Mouse (Mus musculus): ENCODE results near the gene Cdkn2aipnl.

Cdkn2aipnl gene

DNA sequence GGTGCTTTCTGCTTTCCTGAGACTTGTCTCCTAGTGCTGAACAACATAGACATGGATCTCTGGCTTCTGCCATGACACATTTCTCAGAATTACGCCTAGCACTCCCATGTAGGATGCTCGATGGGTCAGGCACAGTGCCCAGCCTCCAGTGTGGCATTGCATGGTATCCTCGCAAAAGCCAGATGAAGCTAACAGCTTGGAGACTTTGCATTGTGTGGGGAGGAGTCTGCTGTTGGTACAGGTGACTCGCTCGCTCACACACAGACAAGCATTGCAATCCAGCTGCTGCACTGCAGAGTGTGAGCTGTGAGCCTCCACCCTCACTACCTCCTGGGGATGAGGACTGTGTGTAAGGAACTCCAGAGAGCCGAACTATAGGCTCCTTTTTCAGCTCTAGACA, 21.3 kb upstream of the Cdkn2aipnl start:
- no peak for DNase-seq (ENCODE audit: low spot score in 2 of 2)

DNA sequence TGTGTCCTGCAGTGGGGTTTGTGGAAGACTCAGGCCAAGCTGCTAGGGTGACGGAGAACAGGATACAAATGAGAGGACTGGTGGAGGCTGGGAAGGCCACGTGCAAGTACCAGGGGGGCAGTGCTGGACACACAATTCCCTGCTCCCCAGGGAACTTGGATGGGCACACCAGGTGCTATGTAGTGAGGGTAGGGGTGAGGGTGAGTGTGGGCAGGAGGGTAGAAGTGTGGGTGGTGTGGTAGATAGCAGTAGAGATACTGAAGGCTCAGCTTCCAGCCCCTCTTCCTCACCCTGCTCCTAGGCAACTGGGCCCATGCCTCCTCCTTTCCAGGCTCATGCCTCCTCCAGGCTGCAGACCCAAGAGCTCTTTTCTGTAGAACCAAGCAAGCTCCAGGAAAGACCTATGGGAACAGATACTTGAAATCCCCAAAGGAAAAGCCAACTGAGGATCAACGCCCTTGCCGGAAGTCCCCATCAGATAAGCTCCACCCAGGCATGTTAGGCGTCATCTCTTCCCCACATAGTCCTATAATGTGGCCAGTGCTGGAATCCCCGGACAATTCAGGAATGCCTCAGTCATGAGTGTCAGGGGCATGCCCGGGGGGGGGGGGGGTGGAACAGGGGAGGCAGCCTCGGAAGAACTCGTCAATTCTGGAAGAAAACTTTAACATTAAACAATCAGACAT, 18.2 kb upstream of the Cdkn2aipnl start:
- no peak for DNase-seq (ENCODE audit: low spot score in 2 of 2)

DNA sequence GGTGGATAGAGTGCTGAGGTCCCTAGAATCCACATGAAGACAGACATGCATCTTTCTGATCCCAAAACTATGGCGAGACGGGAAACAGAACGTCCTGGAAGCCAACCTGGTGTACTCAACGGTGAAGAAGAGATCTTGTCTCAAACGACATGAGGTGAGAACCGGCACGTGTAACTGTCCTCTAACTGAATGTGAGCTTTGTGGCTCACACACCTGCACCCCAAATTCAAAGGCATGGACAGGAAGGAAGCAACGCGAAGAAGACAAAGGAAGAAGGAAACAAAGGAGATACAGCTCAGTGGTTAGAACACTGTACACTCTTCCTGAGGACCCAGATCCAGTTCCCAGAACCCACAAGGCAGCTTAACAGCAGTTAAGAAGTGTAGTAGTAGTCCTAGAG, 17.5 kb upstream of the Cdkn2aipnl start:
- no peak for DNase-seq (ENCODE audit: low spot score in 2 of 2)

GRCm38 (mm10) chr11:51951861-51952420, 15.5 kb upstream of the Cdkn2aipnl start:
- DNase-seq (ENCODE audit: low spot score in 2 of 2), result no peak

GRCm38 (mm10) chr11:51956112-51956511, 11.3 kb upstream of the Cdkn2aipnl start:
- DNase-seq (ENCODE audit: low spot score in 2 of 2), result no peak

DNA sequence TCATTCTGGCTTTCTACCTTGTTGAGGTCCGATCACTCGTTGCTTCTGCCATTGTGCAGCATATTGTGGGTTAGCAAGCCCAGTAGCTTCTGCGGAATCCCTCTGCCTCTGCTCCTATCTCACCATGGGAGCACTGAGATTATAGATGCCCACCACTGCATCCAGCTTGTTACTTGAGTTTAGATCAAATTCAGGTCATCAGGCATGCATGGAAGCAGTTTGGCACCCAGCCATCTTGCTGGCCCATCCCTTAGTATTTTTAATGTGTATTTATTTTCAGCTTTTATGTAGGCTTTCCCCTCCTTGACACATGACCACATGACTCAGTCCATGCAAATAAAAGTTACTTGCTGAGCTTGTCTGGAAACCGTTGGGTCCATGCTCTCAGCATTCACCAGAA, 9.7 kb upstream of the Cdkn2aipnl start:
- no peak for DNase-seq (ENCODE audit: low spot score in 2 of 2)

GRCm38 (mm10) chr11:51959511-51959910, 8.0 kb upstream of the Cdkn2aipnl start:
- no peak for DNase-seq (ENCODE audit: low spot score in 2 of 2)

DNA sequence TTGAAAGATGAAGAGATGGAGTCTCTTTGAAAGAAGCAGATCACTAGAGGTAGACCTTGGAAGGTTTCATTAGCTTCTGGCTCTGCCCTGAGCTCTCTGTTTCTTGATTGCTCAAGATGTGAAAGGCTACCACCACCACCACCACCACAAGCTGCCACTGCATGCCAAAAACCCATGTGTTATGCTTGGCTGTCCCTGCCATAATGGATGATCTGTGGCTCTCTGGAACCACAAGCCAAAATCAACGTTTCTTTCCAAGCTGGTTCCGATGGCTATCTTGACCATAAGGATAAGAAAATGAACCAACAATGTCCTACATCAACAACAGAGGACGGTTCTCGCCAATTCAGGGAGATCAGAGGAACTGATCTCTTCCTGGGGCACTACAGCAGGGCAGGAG, 7.4 kb upstream of the Cdkn2aipnl start:
- DNase-seq (ENCODE audit: low spot score in 2 of 2), result no peak

GRCm38 (mm10) chr11:51960967-51961471, 6.4 kb upstream of the Cdkn2aipnl start:
- peak; percentile 19 to 38 for DNase-seq (ENCODE audit: low spot score in 2 of 2)

DNA sequence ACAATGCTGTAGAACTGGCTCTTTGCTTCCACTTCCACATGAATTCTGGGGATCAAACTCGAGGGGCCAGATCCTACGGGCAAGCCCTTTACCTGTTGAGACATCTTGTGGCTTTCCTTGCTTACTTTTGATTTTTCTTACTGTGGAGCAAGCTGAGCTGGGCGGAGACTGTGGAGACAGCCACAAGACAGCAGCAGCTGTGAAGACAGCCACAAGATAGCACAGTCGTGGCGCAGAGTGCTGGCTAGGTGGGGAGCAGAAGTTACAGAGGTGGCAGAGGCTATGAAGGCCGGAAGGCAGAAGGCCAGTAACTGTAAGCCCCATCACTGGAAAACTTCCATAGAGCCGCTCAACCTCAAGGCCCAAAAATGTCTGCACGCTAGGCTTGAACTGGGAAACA, 5.7 kb upstream of the Cdkn2aipnl start:
- no peak for DNase-seq (ENCODE audit: low spot score in 2 of 2)

- no peak for DNase-seq (ENCODE audit: low spot score in 2 of 2)
Measured at GRCm38 (mm10) chr11:51962277-51962676, 5.2 kb upstream of the Cdkn2aipnl start.

DNA sequence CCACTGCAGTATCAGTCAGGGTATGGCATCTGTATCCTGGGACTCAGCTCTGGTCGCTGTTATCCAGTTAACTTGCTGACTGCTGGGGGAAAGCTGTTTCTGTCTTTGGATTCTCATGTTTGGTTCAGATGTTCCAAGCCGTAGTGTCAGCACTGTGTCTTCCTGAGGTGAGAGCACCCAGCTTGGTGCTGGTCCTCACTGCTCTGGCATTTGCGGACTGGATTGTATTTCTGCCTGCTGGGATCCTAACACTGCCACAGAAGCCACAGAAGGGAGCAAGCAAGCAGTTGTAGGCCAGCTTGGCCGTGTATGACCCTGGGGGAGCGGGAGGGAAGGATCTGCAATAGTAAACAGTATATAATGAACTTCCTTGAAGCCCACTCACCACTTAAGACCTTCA, 810 bp upstream of the Cdkn2aipnl start:
- DNase-seq (ENCODE audit: low spot score in 2 of 2), result no peak

- DNase-seq (ENCODE audit: low spot score in 2 of 2), result no peak
Measured at GRCm38 (mm10) chr11:51968896-51969295, 1.4 kb downstream of the Cdkn2aipnl start.

DNA sequence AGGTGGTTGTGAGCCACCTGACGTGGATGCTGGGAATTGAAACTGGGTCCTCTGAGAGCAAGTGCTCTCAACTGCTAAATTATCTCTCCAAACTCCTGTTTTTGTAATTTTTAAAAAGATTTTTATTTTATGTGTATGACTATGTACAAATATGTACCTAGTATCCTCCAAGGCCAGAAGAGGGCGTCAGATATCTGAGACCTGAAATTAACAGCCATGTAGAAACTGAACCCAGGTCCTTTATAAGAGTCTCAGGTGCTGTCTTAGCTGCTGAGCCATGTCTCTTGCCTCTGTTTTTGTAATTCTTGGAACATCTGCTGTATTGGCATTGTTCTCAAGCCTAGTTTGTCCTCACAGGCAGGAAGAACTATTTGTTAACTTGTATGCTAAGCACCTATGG, 2.0 kb downstream of the Cdkn2aipnl start:
- no peak for DNase-seq (ENCODE audit: low spot score in 2 of 2)

GRCm38 (mm10) chr11:51971644-51972043, 4.2 kb downstream of the Cdkn2aipnl start:
- DNase-seq (ENCODE audit: low spot score in 2 of 2), result no peak

GRCm38 (mm10) chr11:51999611-52000289, 32.3 kb downstream of the Cdkn2aipnl start:
- peak in 1 of 2 experiments; percentile 15 for DNase-seq (ENCODE audit: low spot score in 2 of 2)

DNA sequence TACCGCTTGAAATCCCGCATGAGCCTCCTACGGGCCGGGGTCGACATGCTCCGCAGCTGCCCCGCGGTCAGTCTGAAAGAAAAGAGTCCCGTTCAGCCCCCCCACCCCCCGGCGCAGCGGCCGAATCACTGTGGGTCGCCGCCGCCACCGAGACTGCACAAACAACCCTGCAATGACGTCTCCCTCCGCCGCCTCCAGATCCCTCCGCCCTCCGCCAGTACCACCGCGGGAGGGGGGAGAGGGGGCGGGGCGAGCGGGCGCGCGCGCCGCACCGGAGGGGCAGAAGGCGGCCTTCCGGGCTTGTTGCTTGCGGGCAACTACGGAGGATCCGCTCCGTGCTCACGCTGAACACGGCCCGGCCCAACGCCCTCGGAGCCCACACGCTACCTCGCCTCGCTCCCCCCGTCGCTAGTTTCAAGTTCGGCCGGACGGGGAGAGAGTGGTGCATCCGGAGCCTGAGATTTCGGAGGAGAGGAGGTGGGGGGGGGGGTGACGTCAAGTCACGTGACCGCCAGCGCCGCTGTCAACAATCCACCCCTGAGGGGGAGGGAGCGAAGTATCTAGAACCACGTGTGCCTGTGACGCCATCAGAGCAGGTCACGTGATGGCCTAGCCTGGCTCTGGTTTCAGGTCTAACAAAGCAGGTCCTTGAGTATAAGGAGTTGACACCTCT, 33.0 kb downstream of the Cdkn2aipnl start, which contains the start of gene Ube2b:
Gene Ube2b, minus strand, starts transcription at position 473 of the 673 bp plus-strand sequence.
- DNase-seq (ENCODE audit: low spot score in 2 of 2), result peak; percentile 91 to 94

DNA sequence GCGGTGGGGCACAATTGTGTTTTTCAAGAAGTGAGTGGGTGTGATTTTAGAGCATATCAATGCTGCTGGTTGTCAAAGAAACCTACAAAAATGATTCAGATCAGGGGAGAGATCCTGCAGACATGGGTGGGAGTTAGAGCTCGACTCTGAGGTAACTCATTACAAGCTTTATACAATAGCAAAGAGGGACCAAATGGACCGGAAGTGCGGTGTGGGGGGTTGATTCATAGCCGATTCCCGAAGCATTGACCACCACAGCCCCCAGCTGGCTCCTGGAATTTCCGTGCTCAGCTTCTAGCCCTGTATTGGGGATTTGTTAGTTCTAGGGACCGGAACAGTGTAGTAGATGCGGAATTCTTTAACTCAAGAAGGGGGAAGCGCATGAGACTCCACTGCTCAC, 33.9 kb downstream of the Cdkn2aipnl start:
- DNase-seq (ENCODE audit: low spot score in 2 of 2), result peak in 1 of 2 experiments; percentile 23

- no peak for DNase-seq (ENCODE audit: low spot score in 2 of 2)
Measured at GRCm38 (mm10) chr11:52001861-52002260, 34.4 kb downstream of the Cdkn2aipnl start.

DNA sequence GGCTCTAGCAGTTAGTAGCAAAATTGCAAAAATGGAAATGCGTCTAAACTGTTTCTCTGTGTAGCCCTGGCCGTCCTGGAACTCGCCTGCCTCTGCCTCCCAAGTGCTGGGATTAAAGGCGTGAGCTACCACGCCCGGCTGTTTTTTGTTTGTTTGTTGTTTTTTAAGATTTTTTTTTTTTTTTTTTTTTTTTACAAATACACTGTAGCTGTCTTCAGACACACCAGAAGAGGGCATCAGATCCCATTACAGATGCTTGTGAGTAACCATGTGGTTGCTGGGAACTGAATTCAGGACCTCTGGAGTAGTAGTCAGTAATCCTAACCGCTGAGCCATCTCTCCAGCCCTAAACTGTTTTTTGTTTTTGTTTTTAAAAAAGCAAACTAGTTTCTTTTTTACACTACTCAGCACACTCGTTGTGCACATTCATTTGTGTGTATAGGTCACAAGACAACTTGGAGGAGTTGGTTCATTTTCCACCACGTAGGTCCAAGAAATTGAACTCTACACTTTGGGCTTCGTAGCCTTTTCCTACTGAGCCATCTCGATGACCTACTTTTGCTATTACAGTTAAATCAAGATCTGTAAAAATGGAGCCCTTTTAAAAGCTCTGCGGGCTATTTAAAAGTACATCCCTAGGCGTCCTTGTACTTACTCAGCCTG, 35.5 kb downstream of the Cdkn2aipnl start:
- no peak for DNase-seq (ENCODE audit: low spot score in 2 of 2)

DNA sequence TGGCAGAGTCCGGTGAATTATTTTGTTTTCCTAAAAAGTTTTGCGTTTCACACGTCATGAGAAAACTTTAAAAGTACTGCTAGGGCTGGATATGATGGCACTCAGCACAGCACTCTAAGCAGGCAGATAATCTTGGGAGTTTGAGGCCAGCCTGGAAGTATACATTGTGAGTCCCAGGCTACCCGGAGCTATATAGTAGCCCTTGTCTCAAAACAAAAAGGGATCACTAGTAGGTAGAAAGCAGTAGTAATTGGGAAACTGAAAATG, 36.0 kb downstream of the Cdkn2aipnl start:
- DNase-seq (ENCODE audit: low spot score in 2 of 2), result no peak

Measured in frontal cortex, postnatal 14 days (tissue).